Mouse (Mus musculus) mouse embryonic stem cell (cell line): ENCODE measurements around the gene Ube2l6.

Experiments
- in situ Hi-C, 2 experiments: fragments of 300-500 bp; cut with MboI; formaldehyde crosslinking; loops; 1 replicate in 1 of 2; 3 replicates in 1 of 2; pipeline ENCODE4 v1.14.3; 2019 to 2020; ENCODE audit warnings: low sequenced_read_pairs in 2 of 2, low pct_unique_long_range_greater_than_20kb in 1 of 2, mixed read lengths in 1 of 2; ENCODE audit not compliant: unreplicated experiment in 1 of 2

Ube2l6 gene

GRCm38 (mm10) chr2:84826488-84827282 is 28.1 kb downstream of the Ube2l6 start, which contains the start of gene Timm10:
Gene Timm10, plus strand, starts transcription at chr2:84826997.
- in situ Hi-C loops = no loop called here

- in situ Hi-C loops = no loop called here
Measured at GRCm38 (mm10) chr2:84827283-84827920, 28.8 kb downstream of the Ube2l6 start.

GRCm38 (mm10) chr2:84831666-84832391 is 33.2 kb downstream of the Ube2l6 start:
- in situ Hi-C loops = no loop called here

- in situ Hi-C loops = loop anchor here in 1 of 2 experiments (5.0 kb wide), 1 partner anchor 40 kb away; no protein-coding TSS in a partner anchor
Measured at GRCm38 (mm10) chr2:84837107-84837506, 38.5 kb downstream of the Ube2l6 start.

- in situ Hi-C loops = loop anchor here in 1 of 2 experiments (5.0 kb wide), 1 partner anchor 39 kb away; no protein-coding TSS in a partner anchor
Measured at GRCm38 (mm10) chr2:84837817-84838592, 39.4 kb downstream of the Ube2l6 start.

GRCm38 (mm10) chr2:84838593-84838949 is 39.9 kb downstream of the Ube2l6 start, which contains the start of gene Slc43a1:
Gene Slc43a1, plus strand, starts transcription at chr2:84838850.
- in situ Hi-C loops = loop anchor here in 1 of 2 experiments (5.0 kb wide), 1 partner anchor 39 kb away; no protein-coding TSS in a partner anchor

- in situ Hi-C loops = loop anchor here in 1 of 2 experiments (5.0 kb wide), 1 partner anchor 38 kb away; no protein-coding TSS in a partner anchor
Measured at GRCm38 (mm10) chr2:84838993-84839980, 40.7 kb downstream of the Ube2l6 start.

- in situ Hi-C loops = no loop called here
Measured at GRCm38 (mm10) chr2:84840016-84840747, 41.6 kb downstream of the Ube2l6 start.

GRCm38 (mm10) chr2:84840748-84841563 is 42.3 kb downstream of the Ube2l6 start:
- in situ Hi-C loops = no loop called here

- in situ Hi-C loops = no loop called here
Measured at GRCm38 (mm10) chr2:84841905-84842304, 43.3 kb downstream of the Ube2l6 start.

- in situ Hi-C loops = no loop called here
Measured at GRCm38 (mm10) chr2:84843654-84844053, 45.0 kb downstream of the Ube2l6 start.

GRCm38 (mm10) chr2:84845226-84845625 is 46.6 kb downstream of the Ube2l6 start:
- in situ Hi-C loops = no loop called here

- in situ Hi-C loops = no loop called here
Measured at GRCm38 (mm10) chr2:84850407-84851129, 51.9 kb downstream of the Ube2l6 start.

- in situ Hi-C loops = no loop called here
Measured at GRCm38 (mm10) chr2:84851130-84852040, 52.8 kb downstream of the Ube2l6 start.
